Mouse (Mus musculus): ENCODE data around the gene Pi4k2a. TPM values are rescaled to one million over a fixed set of nuclear protein-coding genes. Genes with fewer than 3 reads are reported as not detected.

Pi4k2a gene
- total and polyA plus RNA-seq, 3 experiments, result 7.0 to 23.9 (median 10.0) TPM

DNA sequence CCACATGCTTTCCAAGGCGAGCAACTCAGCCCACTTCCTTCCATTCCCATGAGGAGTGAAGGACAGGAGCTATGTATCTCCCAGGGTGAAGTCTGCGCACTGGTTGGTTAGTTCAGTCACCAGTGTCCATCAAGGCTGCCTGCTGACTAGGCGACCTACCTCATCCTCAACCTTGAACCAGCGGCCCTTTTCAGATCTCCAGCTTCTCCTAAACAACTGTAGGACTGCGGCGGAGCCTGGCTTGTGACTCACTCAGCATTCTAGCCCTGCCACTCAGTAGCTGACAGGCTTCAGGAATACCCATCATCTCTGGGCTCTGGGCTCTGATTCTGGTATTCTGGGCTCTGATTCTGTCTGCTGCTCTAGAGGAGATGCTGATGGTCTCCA is 35.9 kb downstream of the Pi4k2a start:
- Histone ChIP-seq H3K9ac (ENCODE audit: insufficient read depth, low read depth) (no peak overlapping the region), H3K4me1 (ENCODE audit: control insufficient read depth in 1 of 2, insufficient read depth in 2 of 2) (peaks cover 8 to 35% of the 10 kb centered on the region in 2 experiments), H3K9me3 (replicated peaks; ENCODE audit: low read length) (no peaks in the 10 kb centered on the region), H3K27ac (ENCODE audit: insufficient read depth, low read depth) (no peak overlapping the region), H3K79me2 (replicated peaks; ENCODE audit: control insufficient read depth, extremely low read depth, insufficient read depth, poor library complexity, severe bottlenecking) (no peaks in the 10 kb centered on the region), H3K27me3 (replicated peaks) (no peaks in the 10 kb centered on the region), H3K36me3 (replicated peaks in 1 of 2; ENCODE audit: control insufficient read depth in 1 of 2, insufficient read depth in 1 of 2, low read length in 1 of 2) (peaks cover 19 to 47% of the 10 kb centered on the region in 2 experiments), H3K4me3 (replicated peaks in 1 of 3; ENCODE audit: low read depth in 2 of 3, low read length in 2 of 3, poor library complexity in 1 of 3) (no peak overlapping the region), H3K4me2 (ENCODE audit: insufficient read depth, low read depth, poor library complexity, severe bottlenecking) (no peak overlapping the region)
- dilution Hi-C loops (cut with MboI; ENCODE audit: extremely low pct_ligation_motif_present, extremely low pct_unique_long_range_greater_than_20kb, low sequenced_read_pairs) (no loop called here), in situ Hi-C loops (cut with MboI; ENCODE audit: low pct_ligation_motif_present, low pct_unique_long_range_greater_than_20kb, low sequenced_read_pairs) (no loop called here)
- TF ChIP-seq JUND (conservative IDR thresholded peaks at IDR 0.05; ENCODE audit: low read depth, low read length), result no peak
- TF ChIP-seq ZMIZ1 (IDR thresholded peaks at IDR 0.05; ENCODE audit: low read depth, low read length), result no peak
- no peak for TF ChIP-seq ZKSCAN1 (IDR thresholded peaks at IDR 0.05; ENCODE audit: borderline replicate concordance, low read depth, low read length)
- TF ChIP-seq SMC3 (IDR thresholded peaks at IDR 0.05; ENCODE audit: low read depth, low read length), result no peak
- TF ChIP-seq POLR2A (IDR thresholded peaks at IDR 0.05; ENCODE audit: low read depth, low read length), result no peak
- no peak for TF ChIP-seq USF1 (IDR thresholded peaks at IDR 0.05; ENCODE audit: low read depth, low read length)
- TF ChIP-seq MAZ (IDR thresholded peaks at IDR 0.05; ENCODE audit: low read depth, low read length), result no peak
- TF ChIP-seq ZNF384 (IDR thresholded peaks at IDR 0.05; ENCODE audit: low read depth, low read length), result no peak
- DNase-seq (ENCODE audit: extremely low read depth), result no peak

GRCm38 (mm10) chr19:42127024-42127423 is 36.8 kb downstream of the Pi4k2a start:
- H3K27ac ChIP-seq (ENCODE audit: insufficient read depth, low read depth), result no peak overlapping the region
- dilution Hi-C loops (cut with MboI; ENCODE audit: extremely low pct_ligation_motif_present, extremely low pct_unique_long_range_greater_than_20kb, low sequenced_read_pairs), result no loop called here
- in situ Hi-C loops (cut with MboI; ENCODE audit: low pct_ligation_motif_present, low pct_unique_long_range_greater_than_20kb, low sequenced_read_pairs), result no loop called here

GRCm38 (mm10) chr19:42128052-42128740 is 37.9 kb downstream of the Pi4k2a start:
- no peaks in the 10 kb centered on the region for H3K9me3 ChIP-seq (replicated peaks; ENCODE audit: low read length)
- dilution Hi-C loops (cut with MboI; ENCODE audit: extremely low pct_ligation_motif_present, extremely low pct_unique_long_range_greater_than_20kb, low sequenced_read_pairs), result no loop called here
- peak overlapping the region; percentile 61 for H3K9ac ChIP-seq (ENCODE audit: insufficient read depth, low read depth)
- H3K4me3 ChIP-seq (replicated peaks in 1 of 3; ENCODE audit: low read depth in 2 of 3, low read length in 2 of 3, poor library complexity in 1 of 3), result peak overlapping the region; percentile 57 to 64 (median 61)
- H3K79me2 ChIP-seq (replicated peaks; ENCODE audit: control insufficient read depth, extremely low read depth, insufficient read depth, poor library complexity, severe bottlenecking), result no peaks in the 10 kb centered on the region
- no peak overlapping the region for H3K27ac ChIP-seq (ENCODE audit: insufficient read depth, low read depth)
- H3K27me3 ChIP-seq (replicated peaks), result no peaks in the 10 kb centered on the region
- no peak for TF ChIP-seq EP300 (IDR thresholded peaks at IDR 0.05; ENCODE audit: low read length)
- no peak for TF ChIP-seq GABPA (IDR thresholded peaks at IDR 0.05; ENCODE audit: insufficient replicate concordance, low read depth, low read length)
- no peak for TF ChIP-seq MAX (IDR thresholded peaks at IDR 0.05; ENCODE audit: low read length)
- TF ChIP-seq BHLHE40 (IDR thresholded peaks at IDR 0.05; ENCODE audit: low read depth, low read length), result 0 out of 2 replicates have a peak, but pooled peaks have one; percentile 9
- no peak for TF ChIP-seq ZNF384 (IDR thresholded peaks at IDR 0.05; ENCODE audit: low read depth, low read length)
- TF ChIP-seq ZKSCAN1 (IDR thresholded peaks at IDR 0.05; ENCODE audit: borderline replicate concordance, low read depth, low read length), result no peak
- TF ChIP-seq TBP (conservative IDR thresholded peaks at IDR 0.05; ENCODE audit: low read depth, low read length), result no peak
- TF ChIP-seq ZMIZ1 (IDR thresholded peaks at IDR 0.05; ENCODE audit: low read depth, low read length), result 0 out of 2 replicates have a peak, but pooled peaks have one; percentile 11
- no peak for TF ChIP-seq ETS1 (conservative IDR thresholded peaks at IDR 0.05; ENCODE audit: low read depth, low read length)
- no peak for TF ChIP-seq UBTF (IDR thresholded peaks at IDR 0.05; ENCODE audit: low read depth, low read length)
- no peak for TF ChIP-seq JUN (IDR thresholded peaks at IDR 0.05; ENCODE audit: insufficient read depth, low read depth, low read length)
- no peak for TF ChIP-seq USF2 (conservative IDR thresholded peaks at IDR 0.05; ENCODE audit: low read depth, low read length)
- no peak for TF ChIP-seq MAZ (IDR thresholded peaks at IDR 0.05; ENCODE audit: low read depth, low read length)
- TF ChIP-seq KAT2A (IDR thresholded peaks at IDR 0.05; ENCODE audit: insufficient replicate concordance, low read length), result no peak
- no peak for TF ChIP-seq POLR2AphosphoS2 (IDR thresholded peaks at IDR 0.05; ENCODE audit: low read depth, low read length)
- DNase-seq (ENCODE audit: extremely low read depth), result no peak
- H3K4me1 ChIP-seq (ENCODE audit: control insufficient read depth in 1 of 2, insufficient read depth in 2 of 2), result peaks cover 8 to 30% of the 10 kb centered on the region in 2 experiments
- in situ Hi-C loops (cut with MboI; ENCODE audit: low pct_ligation_motif_present, low pct_unique_long_range_greater_than_20kb, low sequenced_read_pairs), result no loop called here
- H3K4me2 ChIP-seq (ENCODE audit: insufficient read depth, low read depth, poor library complexity, severe bottlenecking), result peak overlapping the region; percentile 96
- peaks cover 8 to 29% of the 10 kb centered on the region in 2 experiments for H3K36me3 ChIP-seq (replicated peaks in 1 of 2; ENCODE audit: control insufficient read depth in 1 of 2, insufficient read depth in 1 of 2, low read length in 1 of 2)

More at GRCm38 (mm10) chr19:42127024-42127423, 36.8 kb downstream of the Pi4k2a start:
- H3K27me3 ChIP-seq (replicated peaks), result no peaks in the 10 kb centered on the region
- no peaks in the 10 kb centered on the region for H3K79me2 ChIP-seq (replicated peaks; ENCODE audit: control insufficient read depth, extremely low read depth, insufficient read depth, poor library complexity, severe bottlenecking)
- TF ChIP-seq NRF1 (IDR thresholded peaks at IDR 0.05; ENCODE audit: low read depth, low read length), result no peak
- TF ChIP-seq MEF2A (IDR thresholded peaks at IDR 0.05; ENCODE audit: borderline replicate concordance, low read depth, low read length), result no peak
- no peak for TF ChIP-seq JUND (conservative IDR thresholded peaks at IDR 0.05; ENCODE audit: low read depth, low read length)
- peaks cover 14 to 39% of the 10 kb centered on the region in 2 experiments for H3K36me3 ChIP-seq (replicated peaks in 1 of 2; ENCODE audit: control insufficient read depth in 1 of 2, insufficient read depth in 1 of 2, low read length in 1 of 2)
- H3K9me3 ChIP-seq (replicated peaks; ENCODE audit: low read length), result no peaks in the 10 kb centered on the region
- no peak overlapping the region for H3K9ac ChIP-seq (ENCODE audit: insufficient read depth, low read depth)
- no peak overlapping the region for H3K4me2 ChIP-seq (ENCODE audit: insufficient read depth, low read depth, poor library complexity, severe bottlenecking)
- no peak for DNase-seq (ENCODE audit: extremely low read depth)
- H3K4me1 ChIP-seq (ENCODE audit: control insufficient read depth in 1 of 2, insufficient read depth in 2 of 2), result peaks cover 8 to 35% of the 10 kb centered on the region in 2 experiments
- H3K4me3 ChIP-seq (replicated peaks in 1 of 3; ENCODE audit: low read depth in 2 of 3, low read length in 2 of 3, poor library complexity in 1 of 3), result no peak overlapping the region
